Mouse (Mus musculus): ENCODE measurements around the gene Hmcn2.

- TF ChIP-seq CTCF (IDR thresholded peaks at IDR 0.05; ENCODE audit: insufficient read depth, low read length) (no peak), POLR2A (IDR thresholded peaks at IDR 0.05; ENCODE audit: borderline replicate concordance, extremely low read depth, low read depth, low read length) (no peak)
Observed at GRCm38 (mm10) chr2:31476107-31476820, 162.0 kb downstream of the Hmcn2 start.

All from lung, adult 2 months (tissue).